Mouse (Mus musculus) kidney, embryonic 16.5 days (tissue): ENCODE measurements at regions not wholly inside any gene's neighbourhood (a gene's known extent, or its start where the extent isn't known, plus 50 kb on each side); places are given as distances from the start of the nearest gene placed in this dataset.
A peak's percentile ranks its signal among the peaks of the same experiment; 100 is the strongest.

ENCODE experiments used
- ATAC-seq: fragments of 200-750 bp; cut with Nextera tagmentation; 2 replicates; pipeline ENCODE4 v1.8.0; 2017; ENCODE audit warnings: moderate TSS enrichment; ENCODE audit not compliant: low FRiP score, low TSS enrichment
- H3K27ac ChIP-seq: fragments of 300-500 bp; sonication (generic); 2 replicates; pipeline ENCODE4 v1.5.1; 2014; ENCODE audit warnings: low read length
- H3K27me3 ChIP-seq: fragments of 300-500 bp; sonication (generic); 2 replicates; pipeline ENCODE4 v1.6.1; 2014; ENCODE audit warnings: low read length, control low read depth, mixed read lengths; ENCODE audit not compliant: insufficient read depth
- H3K36me3 ChIP-seq: fragments of 300-500 bp; sonication (generic); 2 replicates; pipeline ENCODE4 v1.6.1; 2014; ENCODE audit warnings: low read length, control low read depth, mixed read lengths; ENCODE audit not compliant: insufficient read depth
- H3K4me1 ChIP-seq: fragments of 300-500 bp; sonication (generic); 2 replicates; pipeline ENCODE4 v1.6.1; 2014; ENCODE audit warnings: low read length, control low read depth, mixed read lengths; ENCODE audit not compliant: insufficient read depth
- H3K4me2 ChIP-seq: fragments of 300-500 bp; sonication (generic); replicated peaks from 2 replicates; pipeline ENCODE4 v1.6.1; 2014; ENCODE audit warnings: low read depth, low read length
- H3K4me3 ChIP-seq: fragments of 300-500 bp; sonication (generic); 2 replicates; pipeline ENCODE4 v1.5.1; 2014; ENCODE audit warnings: mild to moderate bottlenecking, low read length
- H3K9ac ChIP-seq: fragments of 300-500 bp; sonication (generic); replicated peaks from 2 replicates; pipeline ENCODE4 v1.6.1; 2014; ENCODE audit warnings: low read length
- H3K9me3 ChIP-seq: fragments of 300-500 bp; sonication (generic); 2 replicates; pipeline ENCODE4 v1.6.1; 2016; ENCODE audit warnings: low read length, control low read depth
- WGBS: fragments of 180-500 bp; shearing (Covaris S2); extraction: QIAGEN DNeasy Blood & Tissue Kit; methylation state at CpG from one replicate; pipeline ENCODE4 v1.1.7; 2014; 5-methylcytosine and 5-hydroxymethylcytosine counted together

DNA sequence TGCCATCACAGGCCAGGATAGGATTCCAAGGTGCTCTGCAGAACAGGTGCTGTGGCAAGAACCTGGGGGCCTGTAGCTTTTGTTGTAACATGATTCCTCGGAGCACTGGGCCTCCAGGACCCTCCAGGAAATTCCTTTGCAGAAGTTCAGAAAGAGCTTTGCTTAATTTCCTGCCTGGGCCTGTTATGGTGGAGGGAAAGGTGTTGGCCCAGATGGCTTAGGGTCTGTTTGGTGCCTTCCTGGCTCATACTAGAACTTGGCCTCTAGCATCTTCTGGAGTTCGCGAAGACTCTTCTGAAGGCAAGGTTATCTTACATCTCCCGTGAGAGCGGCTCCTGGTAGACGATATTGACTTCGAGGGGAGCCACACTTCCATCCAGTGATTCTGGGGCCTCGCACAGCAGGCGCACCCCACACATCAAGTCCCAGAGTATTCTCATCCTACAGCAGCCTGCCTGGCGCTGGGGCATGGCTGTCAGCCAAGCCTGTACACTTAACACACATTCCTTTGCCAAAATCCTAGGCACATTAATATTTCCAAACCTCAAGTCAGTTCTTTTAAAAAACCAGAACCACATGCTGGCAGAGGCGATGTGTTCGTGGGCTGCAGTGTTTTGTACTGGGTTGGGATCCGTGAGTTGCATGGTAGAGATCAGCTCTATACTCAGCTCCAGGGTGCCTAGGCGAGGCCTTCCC, 54.5 kb upstream of the Cxcl14 start:
- no peak for ATAC-seq
- H3K27ac ChIP-seq: peak overlapping the region; percentile 27; the same call in 1 of the 2 replicates
- WGBS: 64% methylated on average over 14 of the region's 14 CpGs

DNA sequence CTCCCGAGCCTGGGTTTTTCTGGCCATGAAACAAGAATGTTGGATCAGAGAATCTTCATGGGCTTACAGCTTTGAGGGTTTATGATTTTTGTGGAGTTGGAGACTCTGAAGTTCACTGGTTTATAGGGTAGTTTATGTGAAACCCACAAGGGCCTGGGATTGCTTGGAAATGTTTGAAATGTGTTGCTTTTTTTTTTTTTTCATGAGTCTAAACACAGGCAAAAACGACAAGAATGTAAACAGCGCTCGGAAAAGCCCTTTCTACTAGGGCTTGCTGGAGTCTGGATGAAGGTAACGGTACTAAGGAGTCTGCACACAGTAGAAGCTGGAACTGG, 55.0 kb upstream of the Cxcl14 start:
- H3K9ac ChIP-seq: no peak overlapping the region
- ATAC-seq: no peak
- H3K4me3 ChIP-seq: no peak overlapping the region
- no peak overlapping the region for H3K4me2 ChIP-seq
- WGBS: 74% methylated on average over 5 of the region's 5 CpGs
- no peaks in the 10 kb centered on the region for H3K27me3 ChIP-seq
- H3K36me3 ChIP-seq: no peaks in the 10 kb centered on the region
- H3K4me1 ChIP-seq: peaks cover 11% of the 10 kb centered on the region; the same call in 1 of the 2 replicates
- H3K9me3 ChIP-seq: no peaks in the 10 kb centered on the region
- no peak overlapping the region for H3K27ac ChIP-seq

More for the DNA sequence above, 54.5 kb upstream of the Cxcl14 start:
- no peak overlapping the region for H3K9ac ChIP-seq
- no peak overlapping the region for H3K4me2 ChIP-seq
- no peaks in the 10 kb centered on the region for H3K27me3 ChIP-seq
- H3K4me3 ChIP-seq: no peak overlapping the region
- H3K4me1 ChIP-seq: peaks cover 11% of the 10 kb centered on the region; the same call in 1 of the 2 replicates
- H3K9me3 ChIP-seq: no peaks in the 10 kb centered on the region
- H3K36me3 ChIP-seq: no peaks in the 10 kb centered on the region

DNA sequence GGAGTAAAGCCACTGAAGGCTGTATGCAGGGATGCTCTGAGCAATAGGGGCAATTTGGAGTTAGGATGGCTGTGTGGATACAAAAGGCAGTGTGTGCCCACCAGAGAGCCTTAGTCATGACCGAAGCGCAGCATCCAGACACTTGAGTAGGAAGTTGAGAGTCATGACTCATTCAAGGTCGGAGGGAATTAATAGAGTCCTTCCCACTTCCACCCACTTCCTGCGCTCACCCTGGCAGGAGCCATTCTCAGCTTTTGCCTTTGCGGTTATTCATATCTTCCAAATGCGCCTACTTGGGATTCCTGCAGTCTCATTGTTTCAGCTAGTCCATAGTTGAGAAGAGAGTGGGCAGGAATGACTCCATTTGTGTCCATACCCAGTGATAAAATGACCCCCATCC, 56.1 kb upstream of the Cxcl14 start:
- H3K9ac ChIP-seq: no peak overlapping the region
- H3K36me3 ChIP-seq: no peaks in the 10 kb centered on the region
- H3K4me1 ChIP-seq: peaks cover 11% of the 10 kb centered on the region; the same call in 1 of the 2 replicates
- H3K4me2 ChIP-seq: no peak overlapping the region
- H3K27me3 ChIP-seq: no peaks in the 10 kb centered on the region
- 92% methylated on average over 6 of the region's 6 CpGs for WGBS
- ATAC-seq: no peak
- no peaks in the 10 kb centered on the region for H3K9me3 ChIP-seq
- no peak overlapping the region for H3K4me3 ChIP-seq
- H3K27ac ChIP-seq: no peak overlapping the region

DNA sequence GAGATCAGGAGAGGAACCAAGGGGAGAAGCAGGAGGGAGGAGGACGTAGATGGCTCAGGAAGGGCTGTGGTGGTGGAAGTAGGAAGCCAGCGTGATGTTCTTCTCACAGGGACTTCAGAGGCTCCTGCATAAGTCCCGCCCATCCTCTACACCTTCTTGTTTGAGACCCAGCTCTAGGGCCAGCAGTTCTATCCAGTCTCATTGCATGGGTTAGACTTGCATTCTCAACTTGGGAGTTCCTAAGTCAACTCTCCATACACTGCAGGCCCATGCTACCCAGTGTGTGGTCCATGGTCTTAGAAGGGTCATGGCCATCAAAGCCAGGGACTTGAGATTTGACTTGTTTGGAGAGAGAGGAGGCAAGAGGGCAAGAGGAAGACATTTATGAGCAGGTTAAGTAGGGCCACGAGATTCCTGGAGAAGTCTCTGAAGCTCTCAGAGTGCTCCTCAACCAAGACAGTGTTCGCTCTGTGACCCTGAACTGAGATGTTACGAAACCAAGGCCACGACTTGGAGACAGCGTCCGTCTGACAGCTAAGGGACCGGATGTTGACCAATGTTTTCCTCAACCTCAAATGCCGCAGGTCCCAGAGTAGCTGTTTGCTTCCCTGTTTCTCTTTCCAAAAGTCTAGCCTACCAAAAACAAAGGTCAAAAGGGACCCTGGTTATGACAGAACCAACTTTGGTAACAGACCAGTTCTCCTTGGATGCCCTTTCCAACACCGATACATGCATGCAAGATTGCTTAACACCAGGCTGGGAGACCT, 56.7 kb upstream of the Cxcl14 start:
- Histone ChIP-seq H3K4me1 (peaks cover 11% of the 10 kb centered on the region; the same call in 1 of the 2 replicates), H3K27me3 (no peaks in the 10 kb centered on the region), H3K4me2 (no peak overlapping the region), H3K9me3 (no peaks in the 10 kb centered on the region), H3K9ac (no peak overlapping the region), H3K4me3 (no peak overlapping the region), H3K36me3 (no peaks in the 10 kb centered on the region), H3K27ac (no peak overlapping the region)
- WGBS: 82% methylated on average over 12 of the region's 12 CpGs
- ATAC-seq: no peak

DNA sequence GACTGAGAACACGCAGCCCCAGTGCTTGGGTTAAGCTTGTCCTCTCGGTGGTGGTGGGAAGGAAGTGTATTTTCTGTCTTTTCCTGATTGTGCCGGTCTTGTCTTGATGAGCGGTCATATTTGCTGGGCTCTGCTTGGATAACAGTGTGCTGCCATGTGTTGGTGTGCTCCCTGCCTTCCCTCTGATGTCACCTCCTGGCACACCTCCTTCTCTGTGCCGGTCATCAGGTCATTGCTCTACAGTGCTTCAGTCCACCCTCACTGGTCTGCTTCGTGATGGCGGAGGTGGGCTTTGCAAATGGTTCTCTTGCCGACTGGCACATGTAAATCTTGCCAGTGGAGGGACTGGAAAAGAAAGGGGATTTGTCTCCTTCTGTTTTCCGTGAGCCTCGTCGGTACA, 57.6 kb upstream of the Cxcl14 start:
- Histone ChIP-seq H3K4me2 (no peak overlapping the region), H3K4me3 (no peak overlapping the region), H3K9ac (no peak overlapping the region), H3K36me3 (no peaks in the 10 kb centered on the region), H3K27ac (no peak overlapping the region), H3K27me3 (no peaks in the 10 kb centered on the region), H3K9me3 (no peaks in the 10 kb centered on the region), H3K4me1 (peaks cover 11% of the 10 kb centered on the region; the same call in 1 of the 2 replicates)
- WGBS: 90% methylated on average over 11 of the region's 11 CpGs
- ATAC-seq: no peak

DNA sequence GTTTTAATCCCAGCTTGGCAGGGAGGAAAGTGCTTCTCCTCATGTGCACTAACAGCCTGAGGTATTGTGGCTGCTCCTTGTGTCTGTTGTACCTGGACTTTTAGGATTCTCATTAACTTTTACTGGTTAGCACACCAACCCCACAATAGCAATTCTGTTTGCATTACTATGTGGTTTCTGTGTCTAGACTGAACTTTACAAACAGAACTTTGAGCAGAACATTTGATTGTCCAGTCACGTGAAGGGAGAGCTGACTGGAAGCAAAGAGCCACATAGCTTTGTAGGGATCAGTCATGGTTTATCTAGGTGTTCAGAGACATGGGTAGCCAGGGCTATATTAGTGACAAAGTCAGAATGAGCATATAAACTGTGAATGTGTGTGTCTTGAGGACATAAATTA, 58.3 kb upstream of the Cxcl14 start:
- H3K27ac ChIP-seq: no peak overlapping the region
- WGBS: 81% methylated on average over 1 of the region's 1 CpGs
- peaks cover 11% of the 10 kb centered on the region; the same call in 1 of the 2 replicates for H3K4me1 ChIP-seq
- H3K36me3 ChIP-seq: no peaks in the 10 kb centered on the region
- H3K4me3 ChIP-seq: no peak overlapping the region
- H3K4me2 ChIP-seq: no peak overlapping the region
- no peak overlapping the region for H3K9ac ChIP-seq
- no peaks in the 10 kb centered on the region for H3K27me3 ChIP-seq
- ATAC-seq: no peak
- no peaks in the 10 kb centered on the region for H3K9me3 ChIP-seq

DNA sequence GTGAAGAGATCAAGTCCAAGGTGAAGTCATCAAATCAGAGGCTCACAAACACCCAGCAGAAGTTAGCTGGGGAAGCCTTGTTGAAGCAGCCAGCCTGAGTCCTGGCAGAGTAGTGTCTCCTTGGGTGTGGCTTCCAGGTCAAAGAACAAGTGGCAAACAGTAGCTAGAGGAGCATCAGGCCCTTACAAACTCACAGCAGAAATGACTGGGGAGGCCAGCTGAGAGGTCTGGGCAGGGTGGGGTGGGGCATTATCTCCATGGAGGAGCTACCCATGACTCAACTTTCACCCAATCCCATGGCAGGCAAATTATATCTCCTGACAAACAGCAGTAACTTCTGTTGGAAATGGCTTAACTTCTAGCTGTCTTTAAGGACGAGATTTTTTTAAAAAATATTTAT, 60.6 kb upstream of the Cxcl14 start:
- H3K4me1 ChIP-seq: no peaks in the 10 kb centered on the region
- ATAC-seq: no peak

DNA sequence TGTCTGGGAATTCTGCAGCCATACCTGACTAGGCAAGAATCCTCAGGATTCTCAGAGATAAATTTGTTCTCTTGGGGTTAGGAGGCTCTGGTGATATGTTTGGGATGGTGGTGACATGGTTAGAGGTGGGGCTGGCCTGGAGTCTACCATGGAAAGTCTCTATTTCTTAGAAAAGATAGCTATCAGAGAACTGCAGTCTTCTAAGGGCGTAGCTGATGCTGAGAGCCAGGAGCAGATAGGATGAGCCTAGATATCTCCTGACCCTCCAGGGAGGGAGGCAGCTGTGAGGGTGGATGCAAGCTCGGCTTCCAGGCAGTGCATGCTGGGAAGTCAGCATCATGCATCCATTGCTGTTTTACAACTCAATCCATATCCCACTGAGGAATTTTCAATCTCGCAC, 61.6 kb upstream of the Cxcl14 start:
- Histone ChIP-seq H3K27ac (no peak overlapping the region), H3K9me3 (no peaks in the 10 kb centered on the region), H3K9ac (no peak overlapping the region), H3K36me3 (no peaks in the 10 kb centered on the region), H3K4me2 (no peak overlapping the region), H3K4me1 (no peaks in the 10 kb centered on the region), H3K27me3 (no peaks in the 10 kb centered on the region), H3K4me3 (no peak overlapping the region)
- ATAC-seq: no peak
- WGBS: 96% methylated on average over 3 of the region's 3 CpGs

More for the DNA sequence above, 60.6 kb upstream of the Cxcl14 start:
- Histone ChIP-seq H3K4me2 (no peak overlapping the region), H3K27me3 (no peaks in the 10 kb centered on the region), H3K27ac (no peak overlapping the region), H3K36me3 (no peaks in the 10 kb centered on the region), H3K4me3 (no peak overlapping the region), H3K9me3 (no peaks in the 10 kb centered on the region), H3K9ac (no peak overlapping the region)
- 63% methylated on average over 1 of the region's 1 CpGs for WGBS

DNA sequence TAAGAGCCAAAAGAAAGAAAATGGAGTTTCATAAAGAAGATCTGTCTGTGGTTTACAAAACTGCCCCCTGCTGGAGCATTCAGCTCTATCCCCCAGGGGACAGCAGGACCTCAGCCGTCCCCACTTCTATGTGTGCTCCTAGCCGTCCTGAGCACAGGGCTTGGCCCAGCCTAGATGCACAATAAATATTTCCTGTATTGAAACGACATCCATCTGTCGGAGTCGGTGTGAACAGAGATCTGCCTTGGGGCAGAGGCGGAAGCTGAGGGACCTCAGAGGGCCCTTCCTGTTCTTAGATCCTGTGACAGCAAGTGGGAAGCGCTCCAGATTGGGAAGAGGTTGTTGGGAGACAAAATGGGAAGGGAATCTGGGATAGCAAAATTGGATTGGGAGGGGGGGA, 62.5 kb upstream of the Cxcl14 start:
- Histone ChIP-seq H3K36me3 (no peaks in the 10 kb centered on the region), H3K9ac (no peak overlapping the region), H3K4me2 (no peak overlapping the region), H3K27me3 (no peaks in the 10 kb centered on the region), H3K9me3 (no peaks in the 10 kb centered on the region), H3K27ac (no peak overlapping the region), H3K4me1 (no peaks in the 10 kb centered on the region), H3K4me3 (no peak overlapping the region)
- WGBS: 44% methylated on average over 7 of the region's 7 CpGs
- 0 out of 2 replicates have a peak, but pooled peaks have one; percentile 51 for ATAC-seq

DNA sequence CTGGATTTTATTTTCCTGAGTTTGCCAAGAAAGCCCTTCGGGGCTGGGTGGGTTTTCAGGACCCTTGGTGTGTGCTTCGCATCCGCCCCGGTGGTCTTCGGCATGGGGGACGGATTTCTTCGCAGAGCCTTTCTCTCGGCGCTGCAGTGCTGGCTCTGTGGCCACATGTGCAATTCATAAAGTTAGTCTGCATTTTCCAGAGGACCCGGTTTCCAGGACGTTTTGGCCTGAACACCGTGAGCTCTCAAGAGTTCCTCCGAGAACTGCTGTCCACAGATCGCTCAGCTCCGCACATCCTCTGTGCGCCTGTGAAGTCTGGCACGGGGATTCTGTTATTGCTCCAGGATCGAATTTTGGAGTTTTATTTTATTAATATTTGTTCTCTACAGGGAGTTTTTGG, 63.2 kb upstream of the Cxcl14 start:
- Histone ChIP-seq H3K27ac (no peak overlapping the region), H3K4me2 (no peak overlapping the region), H3K9me3 (no peaks in the 10 kb centered on the region), H3K36me3 (no peaks in the 10 kb centered on the region), H3K27me3 (no peaks in the 10 kb centered on the region), H3K9ac (no peak overlapping the region), H3K4me3 (no peak overlapping the region), H3K4me1 (no peaks in the 10 kb centered on the region)
- WGBS: 89% methylated on average over 18 of the region's 18 CpGs
- ATAC-seq: no peak
